Mouse (Mus musculus) midbrain, embryonic 11.5 days (tissue): ENCODE results near the gene Slc25a54. TPM values are rescaled to one million over a fixed set of nuclear protein-coding genes. Genes with fewer than 3 reads are reported as not detected.
A peak's percentile ranks its signal among the peaks of the same experiment; 100 is the strongest.

Source experiments
- ATAC-seq: fragments of 200-750 bp; cut with Nextera tagmentation; 2 replicates; pipeline ENCODE4 v1.8.0; 2017; ENCODE audit warnings: moderate TSS enrichment, moderate library complexity; ENCODE audit not compliant: low FRiP score
- DNase-seq: peaks from one replicate; pipeline ENCODE4 v3.0.0; 2015; ENCODE audit warnings: low spot score; ENCODE audit errors: missing footprints
- H3K27ac ChIP-seq: fragments of 300-500 bp; sonication (generic); 2 replicates; pipeline ENCODE4 v1.5.1; 2014; ENCODE audit warnings: low read depth, low read length
- H3K27me3 ChIP-seq: fragments of 300-500 bp; sonication (generic); 2 replicates; pipeline ENCODE4 v1.6.1; 2014; ENCODE audit warnings: mild to moderate bottlenecking, low read length, moderate library complexity, mixed read lengths; ENCODE audit not compliant: control insufficient read depth, insufficient read depth
- H3K36me3 ChIP-seq: fragments of 300-500 bp; sonication (generic); 2 replicates; pipeline ENCODE4 v1.6.1; 2014; ENCODE audit warnings: mild to moderate bottlenecking, low read length, moderate library complexity, mixed read lengths; ENCODE audit not compliant: control insufficient read depth, insufficient read depth
- H3K4me1 ChIP-seq: fragments of 300-500 bp; sonication (generic); 2 replicates; pipeline ENCODE4 v1.6.1; 2014; ENCODE audit warnings: low read length; ENCODE audit not compliant: control insufficient read depth, insufficient read depth
- H3K4me2 ChIP-seq: fragments of 300-500 bp; sonication (generic); 2 replicates; pipeline ENCODE4 v1.6.1; 2014; ENCODE audit warnings: mild to moderate bottlenecking, moderate library complexity
- H3K4me3 ChIP-seq: fragments of 300-500 bp; sonication (generic); 2 replicates; pipeline ENCODE4 v1.5.1; 2014; ENCODE audit warnings: low read depth, low read length
- H3K9ac ChIP-seq: fragments of 300-500 bp; sonication (generic); 2 replicates; pipeline ENCODE4 v1.6.1; 2014; ENCODE audit warnings: low read length
- H3K9me3 ChIP-seq: fragments of 300-500 bp; sonication (generic); 2 replicates; pipeline ENCODE4 v1.6.1; 2016; ENCODE audit warnings: low read length; ENCODE audit not compliant: control insufficient read depth
- WGBS: fragments of 180-500 bp; shearing (Covaris S2); extraction: QIAGEN DNeasy Blood & Tissue Kit; methylation state at CpG from one replicate; pipeline ENCODE4 v1.1.7; 2014; 5-methylcytosine and 5-hydroxymethylcytosine counted together
- polyA plus RNA-seq: library from polyadenylated mRNA; unstranded; fragments of >200 nt; fragmentation: Nextera tagmentation; extraction: Ambion mirVana; gene quantifications from 2 replicates; pipeline ENCODE4 v1.2.1, GENCODE M21; 2014

Slc25a54 gene
- polyA plus RNA-seq, result not detected in 2 replicates

GRCm38 (mm10) chr3:109080169-109080568, at the start of gene Slc25a54:
Slc25a54 (plus strand) TSS chr3:109080469.
- Histone ChIP-seq H3K4me2 (no peak within 1 kb of the TSS), H3K9me3 (no peaks in the 10 kb centered on the region), H3K9ac (no peak within 1 kb of the TSS), H3K4me3 (no peak within 1 kb of the TSS), H3K4me1 (no peaks in the 10 kb centered on the region), H3K27ac (no peak within 1 kb of the TSS), H3K27me3 (no peaks in the 10 kb centered on the region), H3K36me3 (no peaks in the 10 kb centered on the region)
- 91% methylated on average over 17 of the region's 17 CpGs for WGBS
- ATAC-seq, result no peak
- DNase-seq, result no peak

GRCm38 (mm10) chr3:109030817-109031216, 49.5 kb upstream of the Slc25a54 start:
- WGBS, result 45% methylated on average over 6 of the region's 6 CpGs
- Histone ChIP-seq H3K4me1 (peaks cover 14% of the 10 kb centered on the region; the same call in 1 of the 2 replicates), H3K4me3 (no peak overlapping the region), H3K9ac (no peak overlapping the region), H3K27ac (no peak overlapping the region), H3K36me3 (no peaks in the 10 kb centered on the region), H3K9me3 (no peaks in the 10 kb centered on the region), H3K27me3 (no peaks in the 10 kb centered on the region), H3K4me2 (no peak overlapping the region)
- ATAC-seq (no peak), DNase-seq (no peak)

- no peak overlapping the region for H3K27ac ChIP-seq
- WGBS, result 85% methylated on average over 3 of the region's 3 CpGs
- H3K27me3 ChIP-seq, result no peaks in the 10 kb centered on the region
- no peaks in the 10 kb centered on the region for H3K9me3 ChIP-seq
- ATAC-seq (no peak), DNase-seq (no peak)
- H3K36me3 ChIP-seq, result no peaks in the 10 kb centered on the region
- H3K4me3 ChIP-seq, result no peak overlapping the region
- H3K4me2 ChIP-seq, result no peak overlapping the region
- H3K9ac ChIP-seq, result no peak overlapping the region
- peaks cover 10% of the 10 kb centered on the region; the same call in 1 of the 2 replicates for H3K4me1 ChIP-seq
Observed at GRCm38 (mm10) chr3:109031626-109032025, 48.6 kb upstream of the Slc25a54 start.

GRCm38 (mm10) chr3:109032306-109032705, 48.0 kb upstream of the Slc25a54 start:
- Histone ChIP-seq H3K4me2 (no peak overlapping the region), H3K27me3 (no peaks in the 10 kb centered on the region), H3K4me1 (peaks cover 10% of the 10 kb centered on the region; the same call in 1 of the 2 replicates), H3K9ac (no peak overlapping the region), H3K4me3 (no peak overlapping the region), H3K36me3 (no peaks in the 10 kb centered on the region), H3K27ac (no peak overlapping the region), H3K9me3 (no peaks in the 10 kb centered on the region)
- ATAC-seq (no peak), DNase-seq (no peak)
- WGBS, result 68% methylated on average over 2 of the region's 2 CpGs

GRCm38 (mm10) chr3:109034411-109034810, 45.9 kb upstream of the Slc25a54 start:
- Histone ChIP-seq H3K4me2 (no peak overlapping the region), H3K27me3 (no peaks in the 10 kb centered on the region), H3K9me3 (no peaks in the 10 kb centered on the region), H3K27ac (no peak overlapping the region), H3K9ac (no peak overlapping the region), H3K4me3 (no peak overlapping the region), H3K36me3 (no peaks in the 10 kb centered on the region), H3K4me1 (peaks cover 8% of the 10 kb centered on the region; the same call in 1 of the 2 replicates)
- WGBS, result 88% methylated on average over 1 of the region's 1 CpGs
- DNase-seq (no peak), ATAC-seq (no peak)

GRCm38 (mm10) chr3:109040908-109041307, 39.4 kb upstream of the Slc25a54 start:
- Histone ChIP-seq H3K4me2 (no peak overlapping the region), H3K27ac (no peak overlapping the region), H3K9ac (no peak overlapping the region), H3K4me3 (no peak overlapping the region), H3K9me3 (no peaks in the 10 kb centered on the region), H3K36me3 (no peaks in the 10 kb centered on the region), H3K27me3 (no peaks in the 10 kb centered on the region), H3K4me1 (no peaks in the 10 kb centered on the region)
- 90% methylated on average over 4 of the region's 4 CpGs for WGBS
- ATAC-seq (no peak), DNase-seq (no peak)

- H3K4me1 ChIP-seq, result no peaks in the 10 kb centered on the region
- H3K4me3 ChIP-seq, result no peak overlapping the region
- H3K4me2 ChIP-seq, result no peak overlapping the region
- WGBS, result 46% methylated on average over 7 of the region's 7 CpGs
- ATAC-seq, result no peak
- H3K9ac ChIP-seq, result no peak overlapping the region
- H3K27me3 ChIP-seq, result no peaks in the 10 kb centered on the region
- H3K9me3 ChIP-seq, result no peaks in the 10 kb centered on the region
- no peaks in the 10 kb centered on the region for H3K36me3 ChIP-seq
- DNase-seq, result peak; percentile 67
- H3K27ac ChIP-seq, result no peak overlapping the region
Observed at GRCm38 (mm10) chr3:109043395-109043794, 36.9 kb upstream of the Slc25a54 start.

- Histone ChIP-seq H3K27me3 (no peaks in the 10 kb centered on the region), H3K9ac (no peak overlapping the region), H3K4me3 (no peak overlapping the region), H3K4me2 (no peak overlapping the region), H3K4me1 (no peaks in the 10 kb centered on the region), H3K27ac (no peak overlapping the region), H3K9me3 (no peaks in the 10 kb centered on the region), H3K36me3 (no peaks in the 10 kb centered on the region)
- WGBS, result 96% methylated on average over 3 of the region's 3 CpGs
- DNase-seq, result peak; percentile 45
- ATAC-seq, result no peak
Observed at GRCm38 (mm10) chr3:109046428-109046827, 33.8 kb upstream of the Slc25a54 start.

GRCm38 (mm10) chr3:109047707-109048283, 32.5 kb upstream of the Slc25a54 start:
- no peaks in the 10 kb centered on the region for H3K4me1 ChIP-seq
- DNase-seq, result peak; percentile 78
- H3K4me3 ChIP-seq, result no peak overlapping the region
- no peaks in the 10 kb centered on the region for H3K9me3 ChIP-seq
- H3K9ac ChIP-seq, result no peak overlapping the region
- 0 out of 2 replicates have a peak, but pooled peaks have one; percentile 33 for ATAC-seq
- no peak overlapping the region for H3K27ac ChIP-seq
- no peaks in the 10 kb centered on the region for H3K36me3 ChIP-seq
- H3K4me2 ChIP-seq, result no peak overlapping the region
- 43% methylated on average over 6 of the region's 6 CpGs for WGBS
- no peaks in the 10 kb centered on the region for H3K27me3 ChIP-seq
